Mouse (Mus musculus) mesoderm, embryonic 11.5 days (tissue): Measurements from ENCODE around the gene March1.
"Not testable (repeated sequence)": the region's sequence is repeated elsewhere in the genome, so short reads cannot be mapped to it uniquely, and the experiment has no call there.

Experiments
- DNase-seq: peaks from one replicate; pipeline ENCODE4 v3.0.0-alpha.2; 2012; ENCODE audit warnings: low read depth, low spot score

Gene March1

DNA sequence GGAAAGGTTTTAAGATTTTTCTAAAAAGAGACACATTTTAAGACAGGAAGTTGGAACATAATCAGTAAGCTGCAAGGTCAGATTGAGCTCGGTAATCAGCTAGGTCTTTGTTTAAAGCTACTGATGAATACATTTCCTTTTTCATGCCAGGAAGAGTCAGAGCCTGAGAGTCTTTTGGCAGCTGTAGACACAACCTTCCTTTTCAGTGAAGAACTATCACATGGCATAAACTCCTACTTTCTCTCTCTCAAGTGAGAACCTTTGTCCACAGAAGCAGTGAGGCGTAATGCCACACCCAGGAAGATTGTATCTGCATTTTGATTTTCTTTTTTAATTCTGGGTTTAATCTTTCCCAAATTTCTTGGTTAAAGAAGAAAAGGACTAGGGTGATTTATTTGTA, 795.4 kb downstream of the March1 start:
- DNase-seq, result no peak

DNA sequence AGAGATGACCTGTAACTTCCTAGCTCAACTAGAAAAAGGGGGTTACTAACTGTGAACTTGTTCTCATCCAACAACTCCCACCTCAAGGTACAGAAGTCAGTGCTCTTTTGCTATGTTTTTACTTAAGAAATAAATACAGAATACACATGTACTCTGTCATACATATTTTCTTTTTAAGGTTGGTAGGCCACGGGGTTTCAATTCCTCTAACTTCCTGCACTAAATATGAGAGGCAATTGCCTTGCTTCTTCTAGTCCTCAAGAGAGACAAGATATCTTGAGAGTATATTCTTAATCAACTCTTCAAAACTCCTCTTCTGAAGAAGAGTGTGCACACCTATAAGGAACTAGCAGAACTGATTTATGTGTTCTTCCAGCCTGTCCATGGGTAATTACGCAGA, 797.5 kb downstream of the March1 start:
- DNase-seq, result no peak

DNA sequence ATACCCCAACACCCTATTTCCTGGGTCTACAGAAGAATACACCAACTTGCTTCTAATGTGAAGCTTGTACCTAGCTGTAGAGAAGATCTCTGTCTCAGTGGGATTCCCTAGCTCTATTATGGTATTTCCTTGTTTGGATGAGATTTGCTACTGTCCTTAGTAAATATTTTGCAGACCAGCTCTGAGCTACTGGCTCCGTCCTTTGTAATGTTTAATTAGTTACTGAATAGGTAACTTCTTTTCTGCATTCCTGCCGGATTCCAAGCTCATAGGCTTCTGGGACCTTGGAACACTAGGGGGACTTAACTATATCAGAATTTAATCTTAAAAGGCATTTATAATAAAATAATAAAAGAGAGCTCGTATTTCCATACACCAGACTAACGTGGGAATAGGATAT, 799.9 kb downstream of the March1 start:
- DNase-seq, result not testable (repeated sequence)

DNA sequence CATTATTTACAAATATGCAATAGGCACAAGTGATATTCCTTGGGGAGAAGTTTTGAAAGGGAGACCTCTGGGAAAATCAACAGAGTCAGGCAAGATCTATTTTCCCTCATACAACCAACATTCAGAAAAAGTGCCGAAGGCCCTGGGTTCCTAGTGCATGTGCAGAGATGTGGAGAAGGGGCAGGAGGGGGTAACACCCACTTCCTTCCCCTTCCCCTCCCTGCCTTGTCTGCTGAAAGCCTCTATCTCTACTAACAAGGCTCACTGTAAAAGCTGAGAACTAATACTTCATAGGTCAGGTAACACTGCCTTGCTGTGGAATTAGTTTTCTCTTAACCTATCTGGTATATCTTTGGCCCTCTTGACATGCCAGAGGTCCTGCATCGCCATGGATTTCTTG, 812.9 kb downstream of the March1 start:
- no peak for DNase-seq

DNA sequence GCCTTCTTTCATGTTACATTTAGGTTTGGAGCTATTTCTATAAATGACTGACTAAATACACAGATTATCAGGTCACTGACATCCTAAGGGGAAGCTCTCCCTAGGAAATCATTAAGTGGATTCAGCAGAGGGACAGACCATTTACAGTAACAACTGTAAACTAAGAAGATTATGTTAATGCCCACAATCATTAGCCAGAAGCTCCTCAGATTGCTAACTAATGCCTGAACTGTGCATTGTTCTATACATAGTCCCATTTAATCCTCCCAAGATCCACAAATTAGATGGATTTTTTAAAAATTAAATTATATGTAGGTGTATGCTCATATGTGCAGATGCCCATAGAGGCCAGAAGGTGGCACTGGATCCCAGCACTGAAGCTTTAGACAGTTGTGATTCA, 815.9 kb downstream of the March1 start:
- no peak for DNase-seq

DNA sequence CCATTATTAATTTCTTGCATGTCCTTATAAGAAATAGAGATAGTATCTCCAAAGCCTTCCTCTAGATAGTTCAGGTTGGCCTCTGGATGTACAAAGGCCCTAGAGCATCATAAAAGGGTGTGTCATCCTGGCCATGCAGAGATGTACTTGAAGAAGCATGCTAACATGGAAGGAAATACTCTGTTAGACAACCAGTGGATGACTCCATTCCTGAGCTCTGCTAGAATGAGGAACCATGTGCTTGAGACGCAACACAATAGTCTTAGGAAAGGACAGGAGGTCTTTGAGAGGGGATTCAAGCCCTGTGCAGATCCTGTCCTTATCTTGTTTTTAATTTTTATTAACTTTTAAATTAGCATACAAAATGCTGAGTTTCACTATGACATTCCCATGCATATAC, 819.1 kb downstream of the March1 start:
- DNase-seq, result no peak

DNA sequence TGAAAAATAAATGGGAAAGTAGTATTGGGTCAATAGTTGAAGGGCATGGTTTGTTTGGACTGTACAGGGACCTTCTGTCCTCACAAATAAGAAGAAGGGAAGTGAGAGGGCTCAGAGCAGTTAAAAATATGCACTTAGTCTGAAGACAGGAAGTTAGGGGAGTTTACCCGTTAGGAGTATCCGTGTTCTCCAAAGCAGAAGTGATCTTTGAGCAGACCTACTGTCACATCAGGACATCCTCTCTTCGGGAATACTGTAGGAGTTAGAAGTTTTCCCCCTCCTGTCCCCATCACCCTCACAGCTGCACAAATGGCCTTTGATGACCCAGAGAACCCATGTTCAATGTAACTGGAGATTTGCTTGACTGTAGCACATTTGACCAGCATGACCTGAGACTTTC, 820.2 kb downstream of the March1 start:
- no peak for DNase-seq

DNA sequence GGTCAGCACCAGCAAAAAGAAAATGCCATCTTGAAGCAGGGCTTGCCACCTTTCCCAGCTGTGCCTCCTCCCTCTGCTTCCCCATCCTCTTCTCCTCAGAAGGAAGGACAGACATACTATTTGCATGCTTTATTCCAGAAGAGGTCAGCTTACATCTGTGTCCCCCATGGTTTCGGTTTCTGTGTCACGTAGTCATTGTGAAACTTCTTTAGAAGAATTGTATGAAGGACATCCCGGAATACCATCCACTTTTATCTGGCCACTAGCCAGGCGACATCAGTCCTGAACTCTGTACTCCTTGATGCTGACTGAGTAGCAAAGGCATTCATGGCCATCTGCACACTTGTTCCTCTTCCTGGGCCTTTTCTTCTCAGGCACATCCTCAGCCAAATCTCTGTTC, 820.8 kb downstream of the March1 start:
- DNase-seq, result no peak

DNA sequence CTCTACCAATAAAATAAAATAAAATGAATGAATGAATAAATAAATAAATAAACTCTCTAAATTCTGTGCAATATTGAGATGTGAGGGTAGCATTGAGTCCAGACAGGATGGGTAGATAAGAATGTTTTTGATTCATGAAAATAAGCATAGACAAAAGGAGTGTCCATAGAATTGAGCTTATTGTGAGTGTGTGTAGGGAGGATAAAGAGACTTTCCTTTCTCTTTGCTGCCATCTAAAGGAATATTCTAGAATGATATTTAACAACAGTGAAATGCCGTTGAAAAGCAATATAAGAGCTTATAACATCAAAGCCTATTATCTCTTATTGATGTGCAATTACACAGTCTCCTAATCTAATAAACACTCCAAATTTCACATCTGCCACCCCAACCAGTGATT, 823.4 kb downstream of the March1 start:
- no peak for DNase-seq

DNA sequence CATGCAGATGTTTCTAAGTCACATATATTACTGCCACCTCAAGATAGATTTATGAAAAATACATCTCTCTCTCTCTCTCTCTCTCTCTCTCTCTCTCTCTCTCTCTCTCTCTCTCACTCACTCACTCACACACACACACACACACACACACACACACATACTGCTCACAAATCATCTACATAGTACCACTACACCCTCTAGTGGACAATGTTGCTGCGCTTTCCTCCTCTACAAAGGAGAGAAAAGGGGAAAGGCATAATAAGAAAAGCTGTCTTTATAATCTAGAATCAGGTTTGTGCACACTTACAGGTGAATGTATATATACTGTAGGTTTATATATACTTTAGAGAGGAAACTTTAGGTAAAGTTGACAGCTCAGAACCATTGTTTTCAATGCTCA, 825.1 kb downstream of the March1 start:
- peak; percentile 13 for DNase-seq

DNA sequence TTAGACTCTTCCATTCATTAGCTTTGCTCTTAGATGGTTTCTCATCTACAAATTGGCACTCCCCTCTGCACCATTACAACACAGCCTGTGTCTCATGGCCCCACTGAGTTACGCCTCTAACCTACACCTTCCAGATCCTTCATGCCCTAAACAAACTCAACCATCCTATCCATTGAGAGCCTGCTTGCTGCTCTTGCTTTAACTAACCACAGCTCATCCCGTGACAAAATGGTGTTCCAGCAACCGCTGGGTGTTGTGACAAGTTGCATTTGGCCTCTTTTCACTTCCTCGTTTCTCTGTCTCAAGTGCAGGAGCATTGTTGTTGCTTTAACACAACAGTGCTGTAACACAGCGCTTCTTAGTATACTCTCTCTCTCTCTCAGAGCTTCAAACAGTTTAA, 826.4 kb downstream of the March1 start:
- no peak for DNase-seq

DNA sequence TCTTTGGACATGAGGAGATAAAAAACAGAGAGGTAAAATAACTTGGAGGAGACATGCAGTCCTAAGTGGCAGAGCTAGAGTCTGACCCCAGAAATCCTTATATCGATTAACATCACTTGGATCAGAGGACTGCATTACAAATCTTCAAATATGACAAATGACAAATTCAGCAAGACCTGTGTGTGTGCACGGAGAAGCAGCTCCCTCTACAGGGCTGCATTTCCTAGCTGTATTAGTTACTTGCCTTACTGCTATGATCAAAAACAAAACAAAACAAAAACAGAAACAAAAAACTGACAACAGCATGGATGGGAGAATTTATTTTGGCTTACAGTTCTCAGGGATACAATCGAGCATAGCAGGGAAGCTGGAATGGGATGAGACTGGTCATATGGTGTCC, 827.7 kb downstream of the March1 start:
- DNase-seq, result no peak

DNA sequence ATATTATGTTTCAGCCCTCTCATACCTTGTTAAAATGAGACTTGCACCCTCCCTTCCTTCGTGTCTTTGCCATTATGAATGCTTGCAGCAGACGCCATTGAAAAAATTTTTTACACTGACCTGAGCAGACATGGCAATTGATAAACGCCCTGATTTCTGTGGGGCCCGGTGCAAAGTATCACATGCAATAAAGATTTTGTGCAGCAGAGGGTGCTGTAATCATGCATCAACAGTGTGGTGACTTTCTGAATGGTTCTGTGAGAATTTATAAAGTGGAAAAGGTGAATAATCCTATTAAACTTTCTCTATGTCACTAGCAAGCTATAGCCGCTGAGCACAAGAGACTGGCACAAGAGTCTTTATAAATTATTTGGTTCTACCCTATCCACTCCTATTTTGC, 833.0 kb downstream of the March1 start:
- DNase-seq, result peak; percentile 35

DNA sequence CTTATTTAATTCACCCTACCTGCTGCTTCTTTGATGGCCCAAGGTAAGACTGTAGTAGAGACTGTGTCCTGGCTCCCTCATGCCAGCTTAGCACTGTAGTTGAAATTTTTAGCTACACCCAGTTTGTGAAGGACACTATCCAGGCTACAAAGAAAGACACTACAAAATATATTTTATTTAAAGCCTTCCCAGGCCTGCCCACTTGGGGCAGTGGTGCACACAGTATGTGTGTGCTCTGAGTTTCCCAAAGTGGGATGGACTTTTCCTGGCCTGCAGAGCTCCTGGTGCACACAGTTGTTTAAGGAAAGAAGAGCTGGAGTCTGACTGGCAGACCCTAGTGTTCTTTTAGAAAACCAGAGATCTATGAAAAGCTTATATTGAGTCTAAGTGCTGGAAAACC, 839.4 kb downstream of the March1 start:
- no peak for DNase-seq

DNA sequence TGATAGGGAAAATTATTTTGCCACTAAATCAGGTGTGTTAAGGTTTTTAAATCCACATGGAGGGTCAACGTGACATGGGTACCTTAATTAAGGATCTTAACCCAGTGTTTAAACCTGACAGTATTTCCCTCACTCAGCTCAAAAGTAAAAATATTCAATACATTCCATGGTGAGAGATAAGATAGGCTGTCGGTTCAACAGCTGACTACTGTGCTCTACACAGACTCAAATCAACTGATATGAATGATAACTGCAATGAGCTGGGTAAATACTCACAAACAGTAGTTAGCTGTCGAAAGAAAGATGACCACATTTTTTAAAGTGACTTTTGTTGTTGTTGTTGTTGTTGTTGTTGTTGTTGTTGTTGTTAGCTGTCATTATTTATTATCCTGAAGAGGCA, 852.1 kb downstream of the March1 start:
- no peak for DNase-seq

DNA sequence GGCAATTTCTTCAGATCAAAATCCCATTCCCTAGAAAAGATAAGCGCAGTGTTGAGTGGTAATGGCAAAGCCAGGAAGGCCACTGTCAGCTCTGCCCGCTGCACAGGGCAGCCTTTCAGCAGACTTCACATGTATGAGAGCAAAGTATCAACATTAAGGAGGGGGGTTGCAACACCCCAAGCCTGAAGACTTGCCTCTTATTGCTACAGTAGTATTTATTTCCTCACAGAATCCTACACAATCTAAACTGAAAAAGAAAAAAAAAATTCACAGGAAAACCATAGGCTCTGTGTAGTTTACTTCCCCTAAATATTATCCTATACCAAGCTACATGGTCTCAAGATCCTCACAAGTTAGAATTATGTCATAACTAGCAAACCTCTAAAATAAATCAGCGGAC, 859.2 kb downstream of the March1 start:
- no peak for DNase-seq

DNA sequence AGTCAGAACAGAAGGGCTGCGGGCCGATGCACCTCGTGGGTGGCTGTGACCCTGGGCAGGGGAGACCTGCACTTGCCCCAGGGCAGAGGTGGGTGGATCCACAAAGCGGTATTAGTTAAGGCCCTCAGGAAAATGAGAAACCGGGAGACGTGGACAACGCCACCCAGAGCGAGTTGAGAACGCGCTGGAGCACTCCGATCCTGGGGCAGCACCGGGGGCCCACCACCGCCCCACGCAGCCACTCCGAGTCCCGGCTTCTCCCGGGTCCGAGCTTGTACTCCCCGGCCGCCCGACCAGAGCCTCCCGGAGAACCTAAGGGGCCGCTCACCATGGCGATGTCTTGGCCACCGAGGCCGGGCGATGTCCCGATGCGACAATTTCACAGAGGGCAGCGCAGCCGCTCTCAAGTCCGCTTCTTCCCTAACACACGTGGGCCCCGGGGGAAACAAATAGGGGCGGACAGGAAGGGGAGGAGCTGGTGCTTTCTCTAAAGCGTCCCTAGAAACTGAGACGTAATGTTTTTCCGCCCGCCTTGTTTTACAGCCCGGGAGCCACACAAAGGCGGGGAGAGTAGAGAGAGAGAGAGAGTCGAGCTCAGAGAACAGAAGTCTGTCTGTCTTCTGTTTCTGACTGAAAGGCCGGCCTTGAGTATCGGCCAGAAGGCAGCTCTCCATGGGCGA, 868.5 kb downstream of the March1 start, which contains the start of gene Tma16:
Tma16 (minus strand) TSS at position 447 of the 680 bp plus-strand sequence.
- DNase-seq, result peak; percentile 92

DNA sequence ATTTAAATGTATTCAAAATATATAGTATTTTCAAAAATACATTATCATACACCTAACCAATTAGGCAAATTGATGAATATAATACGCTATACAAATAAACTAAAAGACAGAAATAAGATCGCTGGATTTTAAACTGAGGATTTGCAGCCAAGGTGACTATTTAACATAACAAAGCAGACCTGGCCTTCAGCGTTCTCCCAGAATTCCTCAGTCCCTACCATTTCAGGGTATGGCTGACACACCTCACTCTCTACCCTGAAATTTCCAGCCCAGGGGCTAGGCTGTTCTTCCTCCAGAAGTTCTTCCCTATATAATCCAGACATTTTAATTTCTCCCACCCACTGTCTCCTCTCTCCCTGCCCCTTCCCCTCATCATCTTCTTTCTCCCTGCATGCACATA, 870.9 kb downstream of the March1 start:
- DNase-seq, result no peak

DNA sequence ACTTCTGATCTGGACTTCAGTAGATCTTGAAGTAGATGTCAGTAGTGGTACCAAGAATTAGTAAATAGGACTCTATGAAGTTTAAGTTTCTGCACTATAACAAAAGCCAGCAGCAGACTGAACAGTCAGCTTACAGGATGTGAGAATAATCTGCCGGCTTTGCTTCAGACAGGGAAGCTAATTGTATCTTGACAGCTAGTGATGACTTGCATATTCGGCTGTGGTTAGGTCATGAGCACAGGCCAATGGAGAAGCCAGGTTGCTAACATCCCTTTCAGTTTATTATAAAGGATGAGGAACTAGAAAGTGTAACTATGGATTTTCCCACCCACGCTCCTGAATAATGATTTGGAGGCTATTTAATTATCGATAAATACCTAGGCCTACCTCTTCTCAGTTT, 872.9 kb downstream of the March1 start:
- DNase-seq, result no peak

DNA sequence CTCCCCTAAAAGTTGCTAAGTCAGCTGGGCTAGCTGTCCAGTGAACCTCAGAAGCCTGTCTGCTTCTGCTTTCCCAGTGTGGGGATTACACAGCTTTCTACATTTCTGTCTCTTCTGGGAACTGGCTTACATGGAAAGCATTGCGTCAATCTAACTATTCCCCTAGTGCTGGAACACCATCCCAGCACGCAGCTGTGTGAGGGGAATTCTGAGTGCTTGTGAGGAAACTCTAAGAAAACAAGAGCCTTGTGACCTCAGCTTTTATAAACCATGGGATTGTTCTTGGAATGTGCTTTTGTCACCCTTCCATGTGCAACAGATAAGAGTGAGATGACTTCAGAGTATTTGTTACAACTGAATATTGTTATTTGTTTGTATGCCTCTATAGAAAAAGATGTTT, 876.8 kb downstream of the March1 start:
- DNase-seq, result no peak

DNA sequence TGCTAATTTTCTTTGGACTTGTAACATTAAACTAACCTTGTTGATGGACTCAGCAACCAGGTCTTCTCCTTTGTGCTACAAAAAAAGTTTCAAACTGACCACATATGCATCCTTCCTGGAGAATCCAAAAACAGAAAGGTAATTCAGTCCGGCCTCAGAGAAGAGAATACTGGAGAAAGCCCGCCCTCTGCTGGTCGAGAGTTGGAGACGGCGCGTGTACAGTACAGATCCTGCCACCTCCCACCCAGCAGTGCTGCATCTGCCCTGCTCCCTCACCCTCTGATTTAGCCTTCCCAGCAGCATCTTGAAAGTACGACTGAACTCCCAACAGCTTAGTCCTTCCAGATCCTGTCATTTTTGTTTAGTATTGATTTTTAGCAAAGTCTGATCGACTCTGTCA, 878.0 kb downstream of the March1 start:
- DNase-seq, result peak; percentile 68

DNA sequence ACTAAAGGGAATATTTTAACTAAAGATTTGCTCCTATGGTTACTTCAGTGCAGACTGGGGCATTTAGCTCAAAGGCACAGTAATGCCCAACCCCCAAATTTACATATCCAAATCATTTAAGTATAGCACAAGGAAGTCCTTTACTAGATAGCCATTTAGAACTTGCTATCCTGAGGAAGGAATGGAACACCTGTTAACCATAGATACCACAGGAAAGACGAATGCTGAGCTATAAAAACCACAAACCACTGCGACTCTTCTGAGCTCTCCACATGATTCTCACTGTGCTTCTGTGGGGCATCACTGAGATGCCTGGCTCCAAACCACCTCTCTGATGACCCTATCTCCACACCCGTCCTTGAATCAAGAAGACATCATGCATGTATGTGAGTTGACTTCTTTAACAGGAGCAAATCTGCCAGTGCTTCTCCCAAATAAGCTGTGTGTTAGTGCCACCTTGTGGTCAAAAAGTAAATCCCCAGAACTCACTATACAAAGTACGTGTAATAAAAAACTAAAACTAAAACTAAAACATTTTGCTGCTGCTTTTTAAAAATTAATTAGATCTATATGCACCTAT, 879.4 kb downstream of the March1 start:
- peak; percentile 67 for DNase-seq

DNA sequence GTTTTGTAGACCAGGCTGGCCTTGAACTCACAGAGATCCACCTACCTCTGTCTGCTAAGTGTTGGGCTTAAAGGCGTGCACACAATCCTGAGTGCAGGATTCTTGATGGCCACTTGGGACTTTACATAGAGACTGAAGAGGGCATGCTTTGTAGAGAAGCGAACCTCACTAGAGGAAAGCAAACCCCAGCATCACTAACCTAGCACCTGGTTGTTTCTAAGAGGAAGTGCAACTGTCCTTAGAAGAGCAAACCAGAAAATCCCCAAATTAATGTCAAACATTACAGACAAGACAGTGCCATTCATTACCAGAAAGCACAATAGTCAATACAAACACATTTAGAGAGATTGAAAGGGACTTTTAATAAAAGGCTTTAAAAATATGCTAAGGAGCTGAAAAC, 885.7 kb downstream of the March1 start:
- no peak for DNase-seq

DNA sequence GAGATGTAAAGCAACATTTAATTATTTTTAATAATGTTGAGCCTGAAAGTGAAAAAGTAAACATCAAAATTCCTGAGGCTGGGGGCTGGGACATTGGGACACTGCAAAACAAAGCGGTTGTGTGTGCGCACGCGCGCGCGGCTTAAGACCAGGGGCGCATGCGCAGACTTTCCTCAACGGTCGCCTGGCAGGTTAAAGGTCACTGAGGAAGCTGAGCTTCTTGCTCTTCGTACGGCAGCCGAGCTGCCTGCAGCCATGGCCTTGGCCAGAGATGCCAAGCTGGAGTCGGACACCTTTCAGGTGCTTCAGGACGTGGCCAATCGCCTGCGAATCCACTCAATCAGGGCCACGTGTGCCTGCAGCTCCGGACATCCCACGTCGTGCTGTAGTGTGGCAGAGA, 893.8 kb downstream of the March1 start, which contains the start of gene Tktl2:
Tktl2 (plus strand) TSS at position 220 of the 400 bp plus-strand sequence.
- DNase-seq, result no peak
